Mouse (Mus musculus): ENCODE data around the gene Map3k4. TPM values are rescaled to one million over a fixed set of nuclear protein-coding genes. Genes with fewer than 3 reads are reported as not detected.

Map3k4 gene
- 52.2 TPM for total RNA-seq (2023)

GRCm38 (mm10) chr17:12318663-12319201 is at the start of gene Map3k4:
Map3k4 (minus strand) TSS chr17:12318796.

Other genes starting within 250 kb of the Map3k4 start
- 8.7 TPM for gene Agpat4, start 200.1 kb downstream of the Map3k4 start, total RNA-seq (2023)
- gene Plg, start 59.8 kb upstream of the Map3k4 start, total RNA-seq (2023): not detected
- gene Slc22a3, start 188.9 kb upstream of the Map3k4 start, total RNA-seq (2023): 0.27 TPM

All from CD4-positive naive resting alpha-beta T cell, adult 57 days (primary cell).